Mouse (Mus musculus) hindbrain, postnatal 0 days (tissue): ENCODE results near the gene Gm14137. TPM values are rescaled to one million over a fixed set of nuclear protein-coding genes. Genes with fewer than 3 reads are reported as not detected.

ENCODE experiments used
- ATAC-seq: fragments of 200-750 bp; cut with Nextera tagmentation; 2 replicates; pipeline ENCODE4 v1.8.0; 2017; ENCODE audit warnings: mild to moderate bottlenecking, moderate TSS enrichment, moderate library complexity
- DNase-seq: peaks from one replicate; pipeline ENCODE4 v3.0.0-alpha.2; 2015; ENCODE audit warnings: low spot score
- H3K27ac ChIP-seq: fragments of 300-500 bp; sonication (generic); 2 replicates; pipeline ENCODE4 v1.5.1; 2014; ENCODE audit warnings: mild to moderate bottlenecking
- H3K27me3 ChIP-seq: fragments of 300-500 bp; sonication (generic); 2 replicates; pipeline ENCODE4 v1.6.1; 2014; ENCODE audit warnings: low read length, mixed read lengths; ENCODE audit not compliant: insufficient read depth
- H3K36me3 ChIP-seq: fragments of 300-500 bp; sonication (generic); 2 replicates; pipeline ENCODE4 v1.6.1; 2014; ENCODE audit warnings: low read length, mixed read lengths; ENCODE audit not compliant: insufficient read depth
- H3K4me1 ChIP-seq: fragments of 300-500 bp; sonication (generic); 2 replicates; pipeline ENCODE4 v1.6.1; 2014; ENCODE audit warnings: antibody characterized with exemption, low read length, mixed read lengths; ENCODE audit not compliant: insufficient read depth
- H3K4me2 ChIP-seq: fragments of 300-500 bp; sonication (generic); 2 replicates; pipeline ENCODE4 v1.6.1; 2014; ENCODE audit warnings: low read depth, mild to moderate bottlenecking, low read length, moderate library complexity, mixed read lengths
- H3K4me3 ChIP-seq: fragments of 300-500 bp; sonication (generic); 2 replicates; pipeline ENCODE4 v1.5.1; 2014; ENCODE audit warnings: low read length
- H3K9ac ChIP-seq: fragments of 300-500 bp; sonication (generic); replicated peaks from 2 replicates; pipeline ENCODE4 v1.6.1; 2014; ENCODE audit warnings: mild to moderate bottlenecking, low read length, moderate library complexity, mixed read lengths
- H3K9me3 ChIP-seq: fragments of 300-500 bp; sonication (generic); 2 replicates; pipeline ENCODE4 v1.6.1; 2016; ENCODE audit warnings: low read length, mixed read lengths
- CTCF ChIP-seq: IDR thresholded peaks from 2 replicates; pipeline ENCODE4 v1.5.1; 2016; ENCODE audit warnings: antibody characterized with exemption, control low read depth, low read depth
- WGBS: fragments of 180-500 bp; shearing (Covaris S2); extraction: QIAGEN DNeasy Blood & Tissue Kit; methylation state at CpG from one replicate; pipeline ENCODE4 v1.1.7; 2014; 5-methylcytosine and 5-hydroxymethylcytosine counted together
- polyA plus RNA-seq: library from polyadenylated mRNA; unstranded; fragments of >200 nt; fragmentation: Nextera tagmentation; extraction: Ambion mirVana; gene quantifications from 2 replicates; pipeline ENCODE4 v1.2.1, GENCODE M21; 2015
- total RNA-seq: library from RNA; depleted of rRNA; stranded (reverse); fragments of >200 nt; gene quantifications from 2 replicates; pipeline ENCODE4 v1.2.3, GENCODE M21; 2014

The Gm14137 gene
- total and polyA plus RNA-seq, 2 experiments from 2014 or later: 0.29 TPM; not detected in 1

DNA sequence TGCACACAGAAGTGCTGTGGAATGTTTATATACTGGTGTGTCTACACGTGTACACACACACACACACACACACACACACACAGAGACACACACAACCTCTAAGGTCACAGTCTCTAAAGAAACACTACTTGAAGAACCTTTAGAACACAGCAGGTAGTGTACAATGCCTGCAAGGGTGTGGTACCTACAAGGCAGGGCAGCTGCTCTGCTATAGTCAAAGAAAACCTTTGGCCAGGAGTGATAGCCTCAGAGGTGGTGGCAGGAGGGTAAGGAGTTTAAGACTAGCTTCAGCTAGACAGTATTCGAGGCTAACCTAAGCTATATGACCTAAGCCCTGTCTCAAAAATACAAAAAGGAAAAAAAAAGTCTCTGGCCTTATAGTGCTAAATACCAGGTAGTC is 19.6 kb upstream of the Gm14137 start:
- Histone ChIP-seq H3K9ac (no peak overlapping the region), H3K4me3 (no peak overlapping the region), H3K4me2 (no peak overlapping the region), H3K27ac (no peak overlapping the region), H3K9me3 (no peaks in the 10 kb centered on the region), H3K4me1 (0 out of 2 replicates have a peak, but pooled peaks cover 5% of the 10 kb centered on the region), H3K36me3 (peaks cover 33% of the 10 kb centered on the region), H3K27me3 (no peaks in the 10 kb centered on the region)
- 73% methylated on average over 2 of the region's 2 CpGs for WGBS
- ATAC-seq: no peak
- TF ChIP-seq CTCF: no peak
- DNase-seq: no peak

GRCm38 (mm10) chr2:119155388-119155787 is 18.9 kb upstream of the Gm14137 start:
- H3K4me2 ChIP-seq: peak overlapping the region; percentile 96
- peaks cover 27% of the 10 kb centered on the region for H3K36me3 ChIP-seq
- ATAC-seq (no peak), DNase-seq (no peak)
- no peaks in the 10 kb centered on the region for H3K27me3 ChIP-seq
- no peak overlapping the region; the same call in 1 of the 2 replicates for H3K4me3 ChIP-seq
- 0 out of 2 replicates have a peak, but pooled peaks cover 5% of the 10 kb centered on the region for H3K4me1 ChIP-seq
- WGBS: 87% methylated on average over 9 of the region's 9 CpGs
- no peak overlapping the region for H3K27ac ChIP-seq
- no peak overlapping the region for H3K9ac ChIP-seq
- no peaks in the 10 kb centered on the region for H3K9me3 ChIP-seq
- TF ChIP-seq CTCF: no peak

GRCm38 (mm10) chr2:119156081-119156680 is 18.1 kb upstream of the Gm14137 start:
- no peak for TF ChIP-seq CTCF
- Histone ChIP-seq H3K9ac (peak overlapping the region; percentile 91), H3K27ac (peak overlapping the region; percentile 83), H3K4me1 (0 out of 2 replicates have a peak, but pooled peaks cover 5% of the 10 kb centered on the region), H3K9me3 (no peaks in the 10 kb centered on the region), H3K27me3 (no peaks in the 10 kb centered on the region), H3K4me2 (peak overlapping the region; percentile 96), H3K36me3 (peaks cover 22% of the 10 kb centered on the region), H3K4me3 (peak overlapping the region; percentile 99)
- DNase-seq (peak; percentile 12), ATAC-seq (no peak; the same call in 1 of the 2 replicates)
- 7% methylated on average over 34 of the region's 34 CpGs for WGBS

- no peaks in the 10 kb centered on the region for H3K27me3 ChIP-seq
- peak within 1 kb of the TSS; percentile 99 for H3K4me3 ChIP-seq
- no peaks in the 10 kb centered on the region for H3K9me3 ChIP-seq
- WGBS: under 1% methylated on average over 51 of the region's 57 CpGs
- peak within 1 kb of the TSS; percentile 83 for H3K27ac ChIP-seq
- peak within 1 kb of the TSS; percentile 96 for H3K4me2 ChIP-seq
- peak within 1 kb of the TSS; percentile 91 for H3K9ac ChIP-seq
- peaks cover 15% of the 10 kb centered on the region for H3K36me3 ChIP-seq
- 0 out of 2 replicates have a peak, but pooled peaks cover 5% of the 10 kb centered on the region for H3K4me1 ChIP-seq
- DNase-seq (peak; percentile 98), ATAC-seq (peak; percentile 94)
- peak; percentile 42 for TF ChIP-seq CTCF
Measured at GRCm38 (mm10) chr2:119156681-119157572, 17.4 kb upstream of the Gm14137 start, which contains the start of gene Rmdn3. Gene Rmdn3 (minus strand): TSS chr2:119157034.

DNA sequence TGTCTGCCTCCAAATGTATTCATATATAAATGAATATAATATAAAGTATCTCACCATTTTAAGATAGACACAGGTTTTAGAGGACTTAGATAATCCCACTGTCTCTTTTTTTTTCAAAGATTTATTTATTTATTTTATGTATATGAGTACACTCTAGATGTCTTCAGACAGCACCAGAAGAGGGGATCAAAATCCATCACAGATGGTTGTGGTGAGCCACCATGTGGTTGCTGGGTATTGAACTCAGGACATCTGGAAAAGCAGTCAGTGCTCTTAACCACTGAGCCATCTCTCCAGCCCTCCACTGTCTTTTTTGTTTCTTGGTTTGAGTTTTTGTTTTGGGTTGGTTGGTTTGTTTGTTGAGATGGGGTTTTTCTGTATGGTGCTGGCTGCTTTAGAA is 16.5 kb upstream of the Gm14137 start:
- no peak for DNase-seq
- ATAC-seq: no peak
- no peak for TF ChIP-seq CTCF
- H3K4me3 ChIP-seq: no peak overlapping the region
- H3K9ac ChIP-seq: no peak overlapping the region
- H3K4me1 ChIP-seq: 0 out of 2 replicates have a peak, but pooled peaks cover 5% of the 10 kb centered on the region
- H3K27ac ChIP-seq: no peak overlapping the region
- H3K36me3 ChIP-seq: peaks cover 7% of the 10 kb centered on the region
- no peak overlapping the region for H3K4me2 ChIP-seq
- no peaks in the 10 kb centered on the region for H3K27me3 ChIP-seq
- no peaks in the 10 kb centered on the region for H3K9me3 ChIP-seq

- ATAC-seq (no peak), DNase-seq (no peak)
- H3K4me2 ChIP-seq: no peak overlapping the region
- H3K36me3 ChIP-seq: no peaks in the 10 kb centered on the region
- H3K9ac ChIP-seq: no peak overlapping the region
- no peaks in the 10 kb centered on the region for H3K9me3 ChIP-seq
- no peaks in the 10 kb centered on the region for H3K4me1 ChIP-seq
- no peak overlapping the region for H3K27ac ChIP-seq
- TF ChIP-seq CTCF: no peak
- no peak overlapping the region for H3K4me3 ChIP-seq
- 28% methylated on average over 2 of the region's 2 CpGs for WGBS
- peaks cover 3% of the 10 kb centered on the region; the same call in 1 of the 2 replicates for H3K27me3 ChIP-seq
Measured at GRCm38 (mm10) chr2:119161247-119161646, 13.1 kb upstream of the Gm14137 start.
